Mouse (Mus musculus) brain, embryonic 14.5 days (tissue): ENCODE data around the gene Htra1. TPM values are rescaled to one million over a fixed set of nuclear protein-coding genes. Genes with fewer than 3 reads are reported as not detected.
A peak's percentile ranks its signal among the peaks of the same experiment; 100 is the strongest.

Experiments
- DNase-seq: peaks from one replicate; pipeline ENCODE4 v3.0.0-alpha.2; 2011; ENCODE audit warnings: low read depth
- CTCF ChIP-seq: fragments of 200-500 bp; IDR thresholded peaks from 2 replicates; pipeline ENCODE4 v1.5.1; 2012; ENCODE audit warnings: inconsistent platforms, mild to moderate bottlenecking, moderate library complexity, borderline replicate concordance; ENCODE audit not compliant: insufficient read depth, insufficient read length; ENCODE audit errors: extremely low read depth
- POLR2A ChIP-seq: fragments of 200-500 bp; IDR thresholded peaks from 2 replicates; pipeline ENCODE4 v1.6.1; 2012; ENCODE audit warnings: mild to moderate bottlenecking, inconsistent platforms, borderline replicate concordance; ENCODE audit not compliant: poor library complexity, insufficient read depth, insufficient read length, severe bottlenecking; ENCODE audit errors: extremely low read depth
- polyA plus RNA-seq: library from polyadenylated mRNA; depleted of rRNA; stranded (reverse); fragments of >200 nt; gene quantifications from 2 replicates; pipeline ENCODE4 v1.2.3, GENCODE M21; 2012; rRNA removed

The Htra1 gene
- polyA plus RNA-seq, result 10.0 and 15.9 TPM in 2 replicates

GRCm38 (mm10) chr7:130935793-130936471, at the start of gene Htra1:
Htra1 (plus strand) TSS chr7:130936111.
- no peak for TF ChIP-seq POLR2A
- TF ChIP-seq CTCF, result no peak
- peak; percentile 77 for DNase-seq

DNA sequence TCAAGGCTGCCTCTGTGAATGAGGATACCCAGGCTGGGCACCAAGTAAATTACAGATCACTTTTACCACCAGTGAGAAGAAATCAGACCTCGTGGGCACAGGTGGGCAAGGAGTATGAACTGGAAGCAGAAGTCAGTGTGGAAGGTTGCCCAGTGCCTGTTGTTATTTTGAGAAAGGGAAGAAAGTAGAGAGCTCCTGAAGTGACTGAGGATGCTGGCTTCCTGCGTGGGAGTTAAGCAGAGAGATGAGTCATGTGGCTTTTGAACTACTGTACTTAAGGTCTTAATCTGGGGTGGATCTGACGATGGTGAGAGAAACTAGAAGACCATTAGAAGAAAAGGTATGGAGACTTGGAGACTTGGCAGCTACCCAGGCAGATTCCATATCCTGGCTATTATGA, 49.7 kb upstream of the Htra1 start:
- TF ChIP-seq POLR2A (no peak), CTCF (no peak)
- DNase-seq, result no peak

GRCm38 (mm10) chr7:130887946-130888345, 48.0 kb upstream of the Htra1 start:
- no peak for TF ChIP-seq CTCF
- TF ChIP-seq POLR2A, result no peak
- DNase-seq, result peak; percentile 23

DNA sequence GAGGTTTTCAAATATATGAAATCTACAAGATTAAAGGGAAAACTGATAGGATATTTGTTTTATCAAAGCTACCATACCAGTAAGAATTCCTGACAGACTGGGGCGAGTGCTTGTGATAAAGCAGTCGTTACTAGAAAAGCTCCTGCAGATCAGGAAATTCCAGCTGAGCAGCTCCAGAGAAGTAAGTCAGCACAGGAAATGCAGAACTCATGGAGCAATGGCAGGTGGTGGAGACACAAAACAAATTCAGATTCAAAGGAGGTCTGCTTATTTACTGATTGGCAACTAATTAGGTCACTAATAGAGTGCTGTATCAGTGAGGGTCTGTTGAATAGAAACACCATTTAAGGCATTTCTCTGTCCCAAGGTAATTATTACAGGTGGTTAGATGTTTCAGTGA, 45.0 kb upstream of the Htra1 start:
- no peak for DNase-seq
- TF ChIP-seq CTCF (no peak), POLR2A (no peak)

GRCm38 (mm10) chr7:130892973-130893372, 42.9 kb upstream of the Htra1 start:
- no peak for TF ChIP-seq CTCF
- no peak for TF ChIP-seq POLR2A
- DNase-seq, result no peak

DNA sequence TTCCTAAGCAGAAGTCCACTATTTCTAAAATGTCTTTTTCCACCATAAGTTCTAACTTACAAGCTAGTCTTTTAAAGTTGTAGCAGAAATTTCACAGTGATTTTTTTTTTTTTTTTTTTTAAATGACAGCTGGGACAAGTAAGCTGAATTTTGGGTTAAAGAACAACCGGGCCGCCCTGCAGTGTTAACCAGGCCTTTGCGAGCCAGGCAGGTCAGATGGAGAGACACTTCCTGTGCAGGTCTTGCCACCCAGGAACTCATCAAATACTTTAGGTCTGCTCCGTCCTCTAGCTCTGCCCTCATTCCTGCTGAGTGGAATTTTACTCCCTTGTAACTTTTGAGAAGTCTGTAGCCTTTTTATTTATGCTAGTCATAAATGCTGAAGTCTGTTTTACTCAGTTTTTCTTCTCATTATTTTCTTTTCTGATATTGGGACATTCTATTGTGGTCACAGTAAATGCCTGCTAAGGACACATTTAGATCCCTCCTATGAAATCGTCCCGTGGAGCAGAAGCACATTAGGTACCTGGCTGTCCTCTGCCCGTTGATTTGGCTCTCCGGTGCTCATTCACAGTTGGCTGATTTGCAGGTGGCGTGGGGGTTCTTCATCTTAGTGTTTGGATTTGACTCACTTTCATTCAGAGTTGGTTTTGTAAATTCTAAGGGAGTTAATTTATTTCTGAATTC, 40.8 kb upstream of the Htra1 start:
- TF ChIP-seq POLR2A (no peak), CTCF (no peak)
- no peak for DNase-seq

DNA sequence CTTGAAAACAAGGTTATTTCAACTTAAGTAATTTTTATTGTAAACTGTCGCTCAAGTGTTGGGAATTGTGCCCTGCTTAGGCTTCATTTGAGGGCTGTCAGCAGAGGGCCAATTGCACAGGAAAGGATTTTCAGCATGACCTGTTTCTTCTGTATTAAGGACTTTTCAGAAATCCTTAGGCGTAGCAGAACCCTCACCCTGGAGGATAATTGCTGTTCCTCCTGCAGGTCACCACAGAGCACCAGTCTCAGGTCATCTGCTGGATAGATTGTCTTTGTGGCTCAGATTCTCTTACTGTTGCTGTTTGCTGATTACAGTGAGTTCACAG, 40.3 kb upstream of the Htra1 start:
- peak; percentile 14 for DNase-seq
- TF ChIP-seq CTCF (no peak), POLR2A (no peak)

DNA sequence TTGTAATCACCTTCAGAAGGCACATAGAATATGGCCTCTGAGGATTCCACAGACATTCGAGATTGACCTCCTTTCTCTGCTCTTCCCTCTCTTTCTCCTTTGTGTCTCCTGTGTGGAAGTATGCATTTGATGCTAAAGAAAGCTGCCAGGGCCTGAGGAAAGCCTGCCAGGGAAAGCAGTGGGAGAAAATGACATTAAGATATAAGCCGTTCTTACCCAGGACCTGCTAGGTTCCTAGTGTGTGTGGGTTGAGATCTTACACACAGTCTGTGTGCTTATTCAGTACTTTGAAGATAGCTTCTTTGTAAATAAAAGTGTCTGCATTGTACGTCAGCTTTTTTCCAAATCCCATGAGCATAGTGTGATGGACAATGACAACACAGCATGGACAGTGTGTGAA, 39.8 kb upstream of the Htra1 start:
- no peak for TF ChIP-seq CTCF
- no peak for TF ChIP-seq POLR2A
- DNase-seq, result no peak

- TF ChIP-seq CTCF, result no peak
- no peak for DNase-seq
Measured at GRCm38 (mm10) chr7:130897201-130897600, 38.7 kb upstream of the Htra1 start.

- TF ChIP-seq CTCF (no peak), POLR2A (no peak)
- no peak for DNase-seq
Measured at GRCm38 (mm10) chr7:130898373-130898772, 37.5 kb upstream of the Htra1 start.

DNA sequence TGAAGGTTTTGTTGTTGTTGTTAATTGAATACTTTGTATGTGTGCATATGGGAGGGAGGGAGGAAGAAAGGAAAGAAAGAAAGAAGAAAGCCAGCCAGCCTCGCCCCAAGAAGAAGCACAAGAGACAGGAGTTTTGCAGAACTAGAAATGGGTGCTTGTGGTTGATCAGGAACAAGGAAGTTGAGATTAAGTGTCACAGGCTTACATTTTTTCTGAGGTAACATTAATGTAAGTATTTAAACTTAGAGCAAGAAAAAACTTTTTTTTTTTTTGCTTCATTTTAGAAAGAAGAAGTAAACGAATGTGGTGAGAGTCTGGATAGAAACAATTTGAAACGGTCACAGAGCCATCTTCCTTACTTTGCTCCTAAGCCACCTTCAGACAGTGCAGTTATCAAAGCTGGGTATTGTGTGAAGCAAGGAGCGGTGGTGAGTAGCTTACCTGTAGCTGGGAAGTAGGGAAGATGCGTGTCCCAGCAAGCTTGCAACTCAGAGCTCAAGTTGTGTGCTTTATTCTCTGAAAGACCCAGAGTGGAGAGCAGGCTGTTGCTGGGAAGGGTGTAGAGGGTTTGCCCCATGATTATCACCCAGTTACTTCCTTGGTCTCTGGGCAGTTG, 35.6 kb upstream of the Htra1 start:
- TF ChIP-seq POLR2A, result no peak
- no peak for TF ChIP-seq CTCF
- no peak for DNase-seq

DNA sequence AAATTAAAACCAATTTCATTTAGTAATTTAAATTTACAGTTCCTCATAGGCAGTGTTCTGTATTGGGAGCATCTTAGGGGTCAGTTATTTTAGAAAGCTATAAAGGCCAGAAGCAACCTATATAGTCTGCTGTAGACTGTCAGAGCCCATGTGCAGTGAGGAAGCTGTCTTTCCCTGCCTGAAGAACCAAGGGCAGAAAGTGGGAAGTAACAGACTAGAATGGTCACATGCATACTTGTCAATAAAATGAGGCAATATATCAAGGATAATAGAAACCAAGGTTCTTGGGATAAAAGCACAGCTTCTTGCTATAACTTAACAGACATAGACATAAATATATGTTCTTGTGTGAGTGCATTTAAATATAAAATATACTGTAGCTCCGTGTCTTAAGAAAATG, 33.0 kb upstream of the Htra1 start:
- no peak for TF ChIP-seq CTCF
- no peak for TF ChIP-seq POLR2A
- no peak for DNase-seq
